Mouse (Mus musculus) CD8-positive naive resting alpha-beta T cell, adult 57 days (primary cell): ENCODE results near the gene Olfr566. TPM values are rescaled to one million over a fixed set of nuclear protein-coding genes. Genes with fewer than 3 reads are reported as not detected.

ENCODE experiments used
- total RNA-seq: library from RNA; stranded (reverse); gene quantifications from one replicate; pipeline ENCODE4 v1.2.4, GENCODE M21; 2023

The Olfr566 gene
- not detected for total RNA-seq

DNA sequence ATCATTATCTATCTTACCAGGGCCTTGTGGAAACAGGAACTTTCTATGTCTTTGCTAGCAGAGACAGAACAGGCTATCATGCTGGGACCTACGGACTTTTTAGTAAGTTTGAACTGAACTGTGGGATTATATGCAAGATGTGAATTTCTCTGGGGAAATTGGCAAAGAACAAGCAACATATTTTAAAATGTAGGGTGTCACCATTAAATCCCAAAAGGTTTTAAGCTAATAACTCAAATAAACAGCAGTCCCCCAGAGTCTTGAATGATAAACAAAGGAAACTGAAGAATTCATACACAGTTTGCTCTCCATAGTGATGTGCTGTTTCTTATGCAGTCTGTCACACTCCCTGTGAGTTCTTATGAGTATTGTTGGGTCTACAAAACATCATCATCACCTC is at the start of gene Olfr566:
Olfr566 (minus strand) TSS at position 101 of the 400 bp plus-strand sequence.

DNA sequence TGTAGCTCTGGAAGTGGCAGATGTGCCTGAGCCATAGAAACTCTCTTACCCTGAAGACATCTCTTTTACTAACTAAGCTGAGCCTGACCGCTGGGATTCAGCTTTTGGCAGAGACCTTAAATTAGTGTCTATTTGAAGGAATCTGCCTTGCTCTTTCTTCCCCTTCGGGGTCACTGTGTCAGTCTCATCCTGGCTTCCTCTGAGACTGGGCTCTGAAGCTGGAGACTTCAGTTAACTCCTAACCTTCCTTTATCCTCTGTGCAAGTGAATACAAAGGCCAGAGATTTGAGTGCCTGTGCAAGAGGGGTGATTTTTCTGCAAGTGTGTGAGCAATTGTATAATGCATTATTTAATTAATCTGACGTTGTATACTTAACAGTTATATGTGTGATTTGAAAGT is 32.2 kb upstream of the Olfr566 start, which contains the start of gene Olfr569:
Olfr569 (minus strand) TSS at position 101 of the 400 bp plus-strand sequence.

DNA sequence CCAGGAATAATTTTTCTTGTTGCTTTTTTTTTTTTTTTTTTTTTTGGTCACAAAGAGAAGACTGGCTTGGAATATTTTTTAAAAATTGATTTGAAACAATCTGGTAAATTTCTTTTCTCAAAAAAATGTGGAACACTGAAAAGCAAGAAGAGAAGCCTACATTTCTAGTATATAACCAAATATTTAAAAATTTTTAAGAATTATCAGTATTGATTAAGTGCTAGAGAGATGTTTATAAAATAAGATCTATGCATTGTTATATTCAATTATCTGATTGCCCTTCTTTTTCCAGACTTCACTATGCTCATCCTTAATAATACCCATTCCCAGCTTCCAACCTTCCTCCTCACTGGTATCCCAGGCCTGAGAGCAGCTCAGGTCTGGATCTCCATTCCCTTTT is 18.3 kb upstream of the Olfr566 start, which contains the start of gene Olfr568:
Olfr568 (plus strand) TSS at position 301 of the 400 bp plus-strand sequence.

Other genes starting within 250 kb of the Olfr566 start
- gene Olfr553, start 240.5 kb downstream of the Olfr566 start, total RNA-seq: not detected
- not detected for gene Olfr554, start 220.3 kb downstream of the Olfr566 start, total RNA-seq
- not detected for gene Olfr555, start 199.9 kb downstream of the Olfr566 start, total RNA-seq
- gene Olfr556, start 193.9 kb downstream of the Olfr566 start, total RNA-seq: not detected
- 14.1 TPM for gene Trim68, start 171.4 kb downstream of the Olfr566 start, total RNA-seq
- gene Olfr557, start 162.9 kb downstream of the Olfr566 start, total RNA-seq: not detected
- not detected for gene Olfr558, start 156.6 kb downstream of the Olfr566 start, total RNA-seq
- gene Olfr33, start 139.7 kb downstream of the Olfr566 start, total RNA-seq: not detected
- gene Olfr559, start 131.3 kb downstream of the Olfr566 start, total RNA-seq: not detected
- not detected for gene Olfr560, start 99.4 kb downstream of the Olfr566 start, total RNA-seq
- not detected for gene Olfr78, start 99.3 kb downstream of the Olfr566 start, total RNA-seq
- not detected for gene Olfr561, start 87.5 kb downstream of the Olfr566 start, total RNA-seq
- not detected for gene Olfr564, start 55.3 kb downstream of the Olfr566 start, total RNA-seq
- gene Olfr568, start 18.4 kb upstream of the Olfr566 start, total RNA-seq: not detected
- not detected for gene Olfr569, start 32.1 kb upstream of the Olfr566 start, total RNA-seq
- not detected for gene Olfr570, start 35.8 kb upstream of the Olfr566 start, total RNA-seq
- not detected for gene Olfr571, start 58.8 kb upstream of the Olfr566 start, total RNA-seq
- not detected for gene Olfr572, start 65.6 kb upstream of the Olfr566 start, total RNA-seq
- gene Olfr573-ps1, start 83.8 kb upstream of the Olfr566 start, total RNA-seq: not detected
- gene Olfr574, start 89.7 kb upstream of the Olfr566 start, total RNA-seq: not detected
- gene Olfr575, start 100.0 kb upstream of the Olfr566 start, total RNA-seq: not detected
- gene Olfr576, start 103.9 kb upstream of the Olfr566 start, total RNA-seq: not detected
- gene Olfr577, start 117.2 kb upstream of the Olfr566 start, total RNA-seq: not detected
- gene Olfr578, start 130.6 kb upstream of the Olfr566 start, total RNA-seq: not detected
- not detected for gene Olfr582, start 179.3 kb upstream of the Olfr566 start, total RNA-seq
- gene Olfr583, start 192.5 kb upstream of the Olfr566 start, total RNA-seq: not detected
- gene Olfr584, start 223.1 kb upstream of the Olfr566 start, total RNA-seq: not detected
- gene Olfr585, start 239.0 kb upstream of the Olfr566 start, total RNA-seq: not detected